In genomic region chr7:99185405-99185804, GRCm38 (mm10) we compare ENCODE assay signal across 19 mouse cellular contexts. TPM values are rescaled to one million over a fixed set of nuclear protein-coding genes. Genes with fewer than 3 reads are reported as not detected.
"Had no signal": no experiment of that assay in that cellular context is flagged by ENCODE, and none has a peak within 500 bp of the region (broad histone marks: within the 10 kb centered on the region; RNA-seq: fewer than 3 reads in every experiment).

No protein-coding gene starts in this region.

- DNase-seq: lung, adult 18-20 months; lung, embryonic 14.5 days; lung, postnatal 10 days; midbrain, embryonic 14.5 days; retina, postnatal 1 day; right cerebral cortex, adult 18-20 months; right cerebral cortex, postnatal 25 days; right cerebral cortex, postnatal 4 days; spleen, adult 18-20 months; thymus, adult 18-20 months; thymus, postnatal 14 days; thymus, postnatal 36 days had no signal

- ATAC-seq: midbrain, embryonic 16.5 days had no signal

- H3K4me2 ChIP-seq: lung, embryonic 14.5 days; midbrain, embryonic 12.5 days; neural tube, embryonic 13.5 days; neural tube, embryonic 15.5 days had no signal

- H3K9ac ChIP-seq: lung, embryonic 14.5 days; midbrain, embryonic 12.5 days; neural tube, embryonic 13.5 days; neural tube, embryonic 15.5 days had no signal

- H3K36me3 ChIP-seq: midbrain, embryonic 10.5 days; midbrain, embryonic 12.5 days; neural tube, embryonic 13.5 days; neural tube, embryonic 15.5 days had no signal

- H3K9me3 ChIP-seq: midbrain, embryonic 10.5 days; midbrain, embryonic 12.5 days; neural tube, embryonic 13.5 days; neural tube, embryonic 15.5 days had no signal

- H3K27ac ChIP-seq: midbrain, embryonic 10.5 days; midbrain, embryonic 12.5 days; neural tube, embryonic 13.5 days; neural tube, embryonic 15.5 days had no signal

- H3K4me3 ChIP-seq: midbrain, embryonic 10.5 days; midbrain, embryonic 12.5 days; myocyte; neural tube, embryonic 13.5 days; neural tube, embryonic 15.5 days had no signal

RNA-seq across cellular contexts. Expression of gene Dgat2, which starts 2.9 kb away (rescaled TPM):
- total RNA-seq: megakaryocyte-erythroid progenitor cell, adult 5-6 weeks had no signal

RNA-seq across cellular contexts. Expression of gene Mogat2, which starts 53.0 kb away (rescaled TPM):
- total RNA-seq: megakaryocyte-erythroid progenitor cell, adult 5-6 weeks had no signal
